Mouse (Mus musculus): ENCODE results near the gene Igsf9b. TPM values are rescaled to one million over a fixed set of nuclear protein-coding genes. Genes with fewer than 3 reads are reported as not detected.

Gene Igsf9b
- total RNA-seq, 4 experiments from 2014 or later: 23.7 to 33.5 (median 27.2) TPM

- no peak for DNase-seq (ENCODE audit: low spot score in 2 of 2)
Measured at GRCm38 (mm10) chr9:27330374-27330773, 31.4 kb downstream of the Igsf9b start.

- DNase-seq (ENCODE audit: low spot score in 2 of 2): no peak
Measured at GRCm38 (mm10) chr9:27331538-27331937, 32.5 kb downstream of the Igsf9b start.

- no peak for DNase-seq (ENCODE audit: low spot score in 2 of 2)
Measured at GRCm38 (mm10) chr9:27334895-27335294, 35.9 kb downstream of the Igsf9b start.

GRCm38 (mm10) chr9:27336962-27337636, 38.1 kb downstream of the Igsf9b start:
- DNase-seq (ENCODE audit: low spot score in 2 of 2): peak in 1 of 2 experiments; percentile 38

- no peak for DNase-seq (ENCODE audit: low spot score in 2 of 2)
Measured at GRCm38 (mm10) chr9:27339168-27339567, 40.2 kb downstream of the Igsf9b start.

- no peak for DNase-seq (ENCODE audit: low spot score in 2 of 2)
Measured at GRCm38 (mm10) chr9:27346541-27347269, 47.7 kb downstream of the Igsf9b start.

GRCm38 (mm10) chr9:27353082-27353481, 54.1 kb downstream of the Igsf9b start:
- no peak for DNase-seq (ENCODE audit: low spot score in 2 of 2)

GRCm38 (mm10) chr9:27357893-27358292, 58.9 kb downstream of the Igsf9b start:
- no peak for DNase-seq (ENCODE audit: low spot score in 2 of 2)

GRCm38 (mm10) chr9:27367231-27367630, 68.2 kb downstream of the Igsf9b start:
- DNase-seq (ENCODE audit: low spot score in 2 of 2): no peak

GRCm38 (mm10) chr9:27369108-27369507, 70.1 kb downstream of the Igsf9b start:
- DNase-seq (ENCODE audit: low spot score in 2 of 2): no peak

- DNase-seq (ENCODE audit: low spot score in 2 of 2): no peak
Measured at GRCm38 (mm10) chr9:27375746-27376145, 76.7 kb downstream of the Igsf9b start.

GRCm38 (mm10) chr9:27386951-27387350, 87.9 kb downstream of the Igsf9b start:
- no peak for DNase-seq (ENCODE audit: low spot score in 2 of 2)

GRCm38 (mm10) chr9:27396500-27396899, 97.5 kb downstream of the Igsf9b start, which contains the start of gene Spata19:
Spata19 (plus strand) TSS chr9:27396800.
- DNase-seq (ENCODE audit: low spot score in 2 of 2): no peak

GRCm38 (mm10) chr9:27401169-27401568, 102.2 kb downstream of the Igsf9b start:
- DNase-seq (ENCODE audit: low spot score in 2 of 2): peak; percentile 42 to 54

Other genes with a start within 250 kb of the Igsf9b start
- gene Jam3, start 143.8 kb upstream of the Igsf9b start, total RNA-seq (2022): 10 to 100 TPM; 37.2 to 45.0 (median 41.6) TPM
- gene Spata19, start 97.6 kb downstream of the Igsf9b start, total RNA-seq (2022): under 1 TPM in 1 of 4 experiments, not detected in 3; 0.68 TPM

Data from layer of hippocampus, adult 8-10 months (tissue).